Mouse (Mus musculus): ENCODE measurements around the gene Clec18a.
"Not testable (repeated sequence)": the region's sequence is repeated elsewhere in the genome, so short reads cannot be mapped to it uniquely, and the experiment has no call there.

The Clec18a gene

DNA sequence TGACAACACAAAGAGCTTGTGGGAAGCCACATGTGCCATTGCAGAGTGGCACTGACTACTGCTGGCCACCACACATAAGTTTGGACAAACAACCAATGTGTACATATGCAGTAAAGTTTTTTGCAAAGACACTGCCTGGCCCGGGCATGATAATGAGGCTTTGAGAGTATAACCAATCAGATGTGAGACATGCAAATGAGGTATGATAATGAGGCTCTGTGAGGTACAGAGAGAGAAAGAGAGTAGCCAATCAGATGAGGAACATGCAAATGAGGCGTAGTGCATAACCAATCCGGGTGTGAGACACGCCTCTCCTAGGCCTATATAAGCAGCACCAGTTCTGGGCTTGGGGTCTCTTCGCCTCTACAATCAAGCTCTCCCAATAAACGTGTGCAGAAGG lies at the start of gene Clec18a:
Clec18a (minus strand) TSS at position 101 of the 400 bp plus-strand sequence.
- DNase-seq (ENCODE audit: low spot score in 2 of 2): not testable (repeated sequence)

DNA sequence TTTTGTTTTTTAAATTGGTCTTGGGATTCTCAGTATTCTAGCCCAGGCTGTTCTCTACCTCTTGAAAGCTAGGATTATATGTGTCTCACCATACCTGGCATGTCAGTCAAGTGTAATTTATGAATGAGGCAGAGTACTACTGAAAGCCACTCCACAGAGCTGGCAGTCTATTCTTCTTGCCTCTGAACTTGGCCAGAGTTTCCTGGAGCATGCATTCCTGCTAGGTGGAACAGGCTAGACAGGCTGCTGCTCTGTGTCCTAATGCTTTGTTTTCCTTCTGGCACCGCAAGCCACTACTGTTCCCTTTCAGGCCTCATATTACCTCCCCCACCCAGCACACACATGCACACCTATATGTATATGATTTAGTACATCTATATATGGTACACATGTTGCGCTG lies 38.5 kb upstream of the Clec18a start:
- no peak for DNase-seq (ENCODE audit: low spot score in 2 of 2)

DNA sequence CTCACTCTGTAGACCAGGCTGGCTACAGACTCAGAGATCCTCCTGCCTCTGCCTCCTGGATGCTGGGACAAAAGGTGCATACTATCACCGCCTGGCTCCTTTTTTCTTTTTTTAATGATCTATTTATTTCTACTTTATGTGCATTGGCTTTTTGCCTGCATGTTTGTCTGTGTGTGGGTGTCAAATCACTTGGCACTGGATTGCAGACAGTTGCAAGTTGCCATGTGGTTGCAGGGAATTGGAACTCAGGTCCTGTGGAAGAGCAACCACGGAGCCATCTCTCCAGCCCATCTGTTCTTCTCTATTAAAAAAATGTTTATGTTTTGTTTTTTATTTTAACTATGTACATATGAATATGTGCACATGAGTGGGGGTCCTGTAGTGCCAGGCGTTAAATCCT lies 27.3 kb upstream of the Clec18a start:
- DNase-seq (ENCODE audit: low spot score in 2 of 2): no peak

DNA sequence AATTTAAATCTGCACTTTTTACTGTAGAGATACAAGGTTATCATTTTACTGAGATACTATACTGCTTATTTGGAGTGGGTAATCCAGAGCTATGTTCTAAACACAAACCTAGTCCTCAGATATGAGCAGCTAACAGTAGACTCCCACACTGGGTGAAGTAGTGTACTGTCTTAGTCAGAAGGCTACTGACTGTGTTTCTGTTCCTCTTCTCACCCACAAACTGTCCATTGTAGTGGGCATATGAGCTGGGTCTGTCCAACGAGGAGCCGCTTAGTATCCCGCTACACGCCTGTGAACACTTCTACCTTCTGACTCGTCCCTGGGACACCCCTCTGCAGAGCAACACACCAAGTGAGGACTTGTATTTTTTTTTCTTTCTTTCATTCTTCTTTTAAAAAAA lies 22.7 kb upstream of the Clec18a start:
- DNase-seq (ENCODE audit: low spot score in 2 of 2): no peak

DNA sequence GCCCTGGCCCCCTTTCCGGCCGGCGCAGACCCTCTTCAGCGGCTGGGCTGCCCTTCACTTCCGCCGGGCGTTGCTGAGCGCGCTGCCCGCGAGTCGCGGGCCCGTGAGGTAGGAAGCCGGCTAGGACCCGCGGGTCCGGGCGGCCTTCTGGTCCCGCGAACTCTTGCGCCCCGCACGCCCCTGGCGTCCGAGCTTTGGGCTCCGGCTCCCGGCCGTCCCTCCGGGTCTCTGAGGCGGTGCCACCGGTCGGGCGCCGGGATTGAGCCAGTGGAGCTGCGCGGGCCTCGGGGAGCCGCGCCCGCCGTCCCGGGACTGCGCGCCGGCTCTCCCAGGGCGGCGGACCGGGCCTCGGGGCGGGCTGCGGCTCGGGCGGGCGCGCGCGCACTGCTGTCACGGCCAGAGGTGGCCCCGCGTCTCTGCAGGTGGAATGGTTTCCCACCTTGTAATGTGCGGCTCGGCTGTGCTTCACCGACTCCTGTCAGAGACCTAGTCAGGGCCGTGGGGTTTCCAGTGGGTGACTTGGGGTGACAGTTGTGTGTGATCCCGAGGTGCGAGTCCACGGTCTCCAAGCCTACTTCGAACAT lies 2.6 kb upstream of the Clec18a start:
- peak in 1 of 2 experiments; percentile 19 for DNase-seq (ENCODE audit: low spot score in 2 of 2)

DNA sequence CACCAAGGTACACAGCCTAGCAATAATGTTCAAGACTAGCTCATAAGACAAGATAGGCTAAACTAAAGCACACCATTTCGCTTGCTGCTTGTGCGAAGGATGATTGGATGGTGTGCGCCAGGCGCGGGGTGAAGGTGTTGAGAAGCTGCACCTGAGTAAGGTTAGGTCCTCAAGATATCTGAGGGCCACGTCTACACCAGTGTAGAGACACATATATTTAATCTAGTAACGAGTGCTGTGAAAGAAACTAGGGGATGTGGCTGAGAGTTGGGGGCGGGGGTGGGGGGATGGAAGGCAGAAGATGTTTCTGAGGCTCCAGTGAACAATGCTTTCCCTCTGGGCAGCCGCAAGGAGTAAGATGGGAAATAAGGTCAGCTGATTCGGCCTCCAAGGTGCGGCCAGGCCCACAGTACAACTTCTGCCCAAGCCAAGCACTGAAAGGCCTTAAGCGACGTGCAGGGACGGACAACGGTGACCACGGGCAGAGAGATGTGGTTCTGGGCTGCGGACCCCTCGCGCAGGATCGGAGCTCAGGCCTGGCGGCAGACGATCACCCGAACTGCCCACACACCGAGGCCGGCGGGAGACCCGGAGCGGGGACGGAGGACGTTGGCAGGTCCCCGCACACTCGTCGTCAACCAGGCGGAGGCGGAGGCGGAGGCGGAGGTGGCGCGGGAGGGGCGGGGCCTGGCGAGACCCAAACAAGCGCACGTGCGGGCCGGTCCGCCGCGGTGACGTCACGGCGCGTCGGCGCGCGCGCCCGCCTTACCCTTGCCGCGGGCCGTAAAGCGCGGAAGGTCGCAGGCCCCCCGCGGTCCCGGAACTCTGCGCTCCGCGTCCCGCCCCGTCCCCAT lies 1.9 kb upstream of the Clec18a start, which contains the start of gene Pdpr:
Pdpr (plus strand) TSS at position 766 of the 854 bp plus-strand sequence.
- DNase-seq (ENCODE audit: low spot score in 2 of 2): peak; percentile 76 to 79

DNA sequence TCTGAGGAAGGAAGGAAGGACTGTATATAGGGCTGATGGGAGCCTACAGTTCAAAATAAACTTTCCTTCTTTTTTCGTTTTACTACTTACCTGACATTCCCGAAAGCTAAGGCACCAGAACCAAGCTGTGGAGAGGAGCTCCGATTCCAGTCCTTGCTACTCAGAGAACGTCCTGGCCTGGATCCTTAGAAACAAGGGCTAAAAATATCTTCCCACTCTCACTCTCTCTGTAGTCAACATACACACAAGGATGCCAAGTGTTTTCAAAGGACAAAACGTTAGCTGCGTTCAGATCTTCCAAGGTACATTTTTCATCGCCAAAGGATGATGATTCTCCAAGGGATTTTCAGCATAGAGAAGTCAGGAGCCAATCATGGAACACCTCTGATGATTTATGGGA lies 520 bp downstream of the Clec18a start:
- no peak for DNase-seq (ENCODE audit: low spot score in 2 of 2)

DNA sequence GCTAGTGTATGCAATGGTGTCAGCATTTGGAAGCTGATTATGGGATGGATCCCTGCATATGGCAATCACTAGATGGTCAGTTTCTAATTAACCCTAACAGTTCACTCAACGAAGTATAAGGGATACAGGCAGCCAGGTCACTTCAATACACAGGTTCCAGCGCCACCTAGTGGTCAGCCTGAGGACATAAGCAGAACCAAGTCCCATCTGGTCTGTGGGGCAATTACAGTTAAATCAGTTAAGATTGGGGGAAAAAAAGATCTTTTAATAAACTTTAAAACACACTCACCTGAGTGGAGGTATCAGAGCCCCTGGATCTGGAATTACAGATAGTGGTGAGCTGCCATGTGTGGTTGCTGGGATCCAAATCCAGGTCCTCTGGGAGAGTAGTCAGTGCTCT lies 2.1 kb downstream of the Clec18a start:
- peak; percentile 23 to 53 for DNase-seq (ENCODE audit: low spot score in 2 of 2)

DNA sequence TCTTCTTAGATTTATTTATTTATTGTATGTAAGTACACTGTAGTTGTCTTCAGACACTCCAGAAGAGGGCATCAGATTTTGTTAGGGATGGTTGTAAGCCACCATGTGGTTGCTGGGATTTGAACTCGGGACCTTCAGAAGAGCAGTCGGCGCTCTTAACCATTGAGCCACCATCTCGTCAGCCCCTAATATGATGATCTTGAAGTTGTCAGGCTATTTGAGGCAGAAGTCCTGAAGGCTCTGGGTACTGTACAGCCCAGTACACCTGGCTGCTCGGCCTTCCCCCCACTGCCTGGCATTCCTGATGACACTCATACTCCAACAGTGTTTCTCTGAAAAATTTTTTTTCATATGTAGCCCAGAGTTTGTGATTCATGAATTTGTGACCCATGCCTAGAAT lies 8.3 kb downstream of the Clec18a start:
- not testable (repeated sequence) for DNase-seq (ENCODE audit: low spot score in 2 of 2)

DNA sequence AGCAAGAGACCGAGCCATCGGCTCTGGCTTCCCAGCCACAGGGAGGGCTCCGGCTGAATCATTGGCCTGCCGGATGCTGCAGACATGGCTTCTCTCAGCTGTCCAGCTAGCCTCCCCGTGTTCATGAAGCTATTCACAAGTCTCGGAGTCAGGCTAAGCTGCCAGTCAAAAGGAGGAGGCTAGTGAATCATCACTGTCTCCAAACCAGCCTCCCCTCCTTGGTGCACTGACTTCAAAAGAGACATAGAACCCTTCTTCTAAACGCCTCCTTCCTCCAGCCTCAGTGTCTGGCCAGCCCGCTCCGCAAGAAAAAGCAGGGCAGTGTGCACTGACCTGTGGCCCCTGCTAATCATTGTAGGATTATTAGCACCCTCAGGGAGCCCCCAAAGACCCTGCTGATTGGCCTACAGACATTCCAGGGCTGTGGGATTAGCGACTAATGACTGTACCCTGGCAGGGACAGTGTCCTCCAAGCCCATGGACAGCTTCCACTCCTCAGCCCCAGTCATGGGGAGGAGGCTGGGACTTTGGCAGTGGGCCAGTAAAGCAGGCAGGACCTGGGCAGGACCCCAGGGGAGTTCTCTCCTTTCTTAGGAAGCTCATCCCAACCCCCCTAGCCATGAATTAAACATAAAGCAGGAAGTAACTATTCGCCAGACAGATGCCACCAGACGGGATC lies 10.5 kb downstream of the Clec18a start:
- DNase-seq (ENCODE audit: low spot score in 2 of 2): no peak

DNA sequence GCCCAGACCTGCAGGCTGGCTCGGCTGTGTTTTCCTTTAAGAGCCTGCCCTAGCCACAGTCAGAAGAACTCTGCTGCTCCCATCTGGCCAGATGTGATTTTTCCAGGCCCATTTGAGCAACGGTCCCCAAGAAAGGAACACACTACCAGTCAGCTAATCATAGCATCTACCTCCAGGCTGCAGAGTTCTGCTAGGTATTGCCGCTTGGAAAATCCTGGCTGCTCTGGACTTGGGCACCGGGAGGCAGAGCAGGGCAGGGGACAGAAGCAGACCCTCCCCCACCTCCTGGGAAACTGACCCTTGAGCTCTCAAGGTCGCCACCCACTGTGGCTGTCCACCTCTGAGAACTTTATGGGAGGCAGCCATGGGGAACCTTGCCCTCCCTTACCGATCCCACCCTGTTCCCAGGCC lies 12.4 kb downstream of the Clec18a start:
- DNase-seq (ENCODE audit: low spot score in 2 of 2): no peak

DNA sequence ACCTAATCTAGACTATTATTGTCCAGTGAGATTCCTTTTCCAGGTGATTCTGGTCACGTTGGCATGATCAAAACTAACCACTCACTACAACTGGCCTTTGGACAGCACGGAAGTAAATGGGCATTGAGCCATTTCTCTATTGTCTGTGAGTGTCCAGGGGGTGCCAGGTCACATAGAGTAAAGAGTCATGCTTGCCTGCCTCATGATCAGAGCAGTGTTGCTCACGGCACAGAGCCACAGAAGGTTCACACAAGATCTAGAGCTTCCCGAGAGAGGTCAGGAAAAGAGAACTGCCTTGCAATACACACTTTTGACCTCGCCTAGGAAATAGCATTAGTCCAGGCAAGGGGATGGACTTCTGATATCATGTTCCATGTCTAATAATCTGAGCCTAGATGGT lies 12.8 kb downstream of the Clec18a start:
- DNase-seq (ENCODE audit: low spot score in 2 of 2): no peak

DNA sequence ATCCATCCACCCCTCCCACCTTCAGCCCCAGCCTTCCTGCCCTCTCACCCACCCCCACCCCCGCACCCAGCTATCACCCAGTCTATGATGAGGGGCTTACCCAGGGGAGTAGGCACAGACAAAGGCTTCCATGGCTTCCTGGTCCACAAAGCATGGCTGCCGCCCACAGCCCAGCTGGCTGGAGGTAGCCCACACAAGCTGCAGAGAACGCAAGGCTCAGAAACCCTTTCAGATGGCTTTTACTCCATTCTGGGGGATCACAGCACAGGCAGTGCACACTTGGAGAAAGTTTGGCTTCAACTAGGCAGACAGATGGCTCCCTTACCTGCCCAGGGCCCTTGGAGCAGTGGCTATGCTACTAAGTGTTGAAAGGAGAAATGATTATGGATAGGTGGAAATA lies 16.3 kb downstream of the Clec18a start:
- DNase-seq (ENCODE audit: low spot score in 2 of 2): peak in 1 of 2 experiments; percentile 19

DNA sequence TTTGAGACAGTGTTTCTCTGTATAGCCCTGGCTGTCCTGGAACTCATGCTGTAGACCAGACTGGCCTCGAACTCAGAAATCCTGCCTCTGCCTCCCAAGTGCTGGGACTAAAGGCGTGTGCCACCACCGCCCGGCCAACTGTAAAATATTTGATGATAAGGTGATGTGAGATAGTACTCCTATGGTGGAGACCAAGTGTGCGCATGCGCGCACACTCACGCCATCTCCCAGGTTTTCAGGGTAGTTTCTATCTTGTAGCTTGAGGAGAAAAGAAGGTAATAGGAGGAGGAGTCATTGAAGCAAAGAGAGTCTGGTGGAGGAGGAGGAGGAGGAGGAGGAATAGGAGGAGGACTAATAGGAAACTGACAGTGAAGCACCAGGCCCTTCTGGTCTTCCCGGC lies 23.6 kb downstream of the Clec18a start:
- DNase-seq (ENCODE audit: low spot score in 2 of 2): not testable (repeated sequence)

DNA sequence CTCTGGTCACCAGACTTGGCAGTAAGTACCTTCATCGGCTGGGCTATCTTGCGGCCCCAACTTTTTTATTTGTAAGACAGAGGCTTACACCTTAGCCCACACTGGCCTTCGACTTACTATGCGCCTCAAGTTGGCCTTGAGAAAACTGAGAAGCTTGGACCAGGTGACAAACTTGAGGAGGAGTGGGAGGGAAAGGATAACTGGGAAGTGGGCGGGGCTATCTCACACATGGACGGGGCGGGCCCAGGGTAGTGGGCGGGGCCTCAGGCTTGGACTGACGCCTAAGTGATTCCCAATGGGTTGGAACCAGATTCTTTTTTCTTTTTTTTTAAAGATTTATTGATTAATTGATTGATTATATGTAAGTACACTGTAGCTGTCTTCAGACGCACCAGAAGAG lies 24.8 kb downstream of the Clec18a start:
- DNase-seq (ENCODE audit: low spot score in 2 of 2): no peak

DNA sequence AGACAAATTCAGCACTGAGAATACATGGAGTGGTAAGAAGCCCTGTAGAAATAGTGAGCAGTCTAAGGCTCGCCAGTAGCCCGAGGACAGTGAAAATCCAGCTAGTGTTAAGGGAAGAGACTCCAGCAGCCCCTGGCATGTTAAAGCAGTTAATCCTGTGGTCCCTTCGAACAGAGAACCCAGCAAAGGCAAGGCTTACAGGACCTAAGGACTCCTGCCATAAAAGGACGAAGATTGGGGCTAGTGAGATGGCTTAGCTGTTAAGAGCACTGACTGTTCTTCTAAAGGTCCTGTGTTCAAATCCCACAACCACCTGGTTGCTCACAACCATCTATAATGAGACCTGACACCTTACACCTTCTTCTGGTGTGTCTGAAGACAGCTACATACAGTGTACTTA lies 25.9 kb downstream of the Clec18a start:
- no peak for DNase-seq (ENCODE audit: low spot score in 2 of 2)

DNA sequence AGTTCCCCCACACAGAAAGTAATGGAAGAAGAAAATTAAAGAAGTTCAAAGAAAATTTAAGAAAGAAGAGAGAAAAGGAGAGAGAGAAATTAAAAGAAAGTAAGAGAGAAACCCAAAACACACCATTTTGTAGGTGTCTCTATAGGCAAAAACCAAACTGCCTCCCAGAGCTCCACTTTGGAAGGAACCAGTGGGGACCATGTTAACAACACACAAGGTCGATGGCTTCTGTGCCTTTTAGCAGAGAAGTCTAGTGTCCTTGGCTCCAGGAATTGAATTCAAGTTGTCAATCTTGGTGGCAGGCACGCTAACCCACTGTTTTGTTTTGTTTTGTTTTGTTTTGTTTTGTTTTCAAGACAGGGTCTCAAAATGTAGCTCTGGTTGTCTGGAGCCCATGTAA lies 29.3 kb downstream of the Clec18a start:
- no peak for DNase-seq (ENCODE audit: low spot score in 2 of 2)

DNA sequence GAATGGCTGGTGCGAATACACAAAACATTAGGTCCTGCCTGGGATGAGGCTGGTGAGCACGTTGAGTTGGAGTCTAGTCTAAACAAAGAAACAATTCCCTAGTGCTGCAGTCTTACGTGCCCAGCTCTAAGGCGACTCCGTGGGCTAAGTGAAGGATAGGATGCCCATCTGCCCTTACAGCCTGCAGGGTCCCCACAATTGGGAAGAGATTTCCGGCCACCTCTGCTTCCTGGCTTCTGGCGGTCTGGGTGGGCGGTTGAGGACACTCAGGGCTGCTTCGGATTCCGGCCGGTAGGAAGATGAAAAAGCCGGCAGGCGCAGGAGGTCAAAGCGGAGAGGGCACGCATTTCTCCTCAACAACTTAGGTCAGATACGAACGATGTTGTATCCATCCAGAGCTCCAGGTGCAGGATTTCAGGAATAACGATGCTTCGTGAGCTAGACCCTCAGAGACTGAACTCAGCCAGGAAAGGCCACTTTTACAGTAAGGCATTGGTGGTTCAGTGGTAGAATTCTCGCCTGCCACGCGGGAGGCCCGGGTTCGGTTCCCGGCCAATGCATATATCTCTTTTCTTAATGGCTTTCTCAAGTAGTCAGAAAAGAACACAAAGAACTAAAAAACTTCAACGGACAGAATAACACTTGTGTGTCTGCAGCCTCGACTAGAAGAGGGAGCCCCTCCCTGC lies 30.0 kb downstream of the Clec18a start:
- DNase-seq (ENCODE audit: low spot score in 2 of 2): peak; percentile 98 to 99

DNA sequence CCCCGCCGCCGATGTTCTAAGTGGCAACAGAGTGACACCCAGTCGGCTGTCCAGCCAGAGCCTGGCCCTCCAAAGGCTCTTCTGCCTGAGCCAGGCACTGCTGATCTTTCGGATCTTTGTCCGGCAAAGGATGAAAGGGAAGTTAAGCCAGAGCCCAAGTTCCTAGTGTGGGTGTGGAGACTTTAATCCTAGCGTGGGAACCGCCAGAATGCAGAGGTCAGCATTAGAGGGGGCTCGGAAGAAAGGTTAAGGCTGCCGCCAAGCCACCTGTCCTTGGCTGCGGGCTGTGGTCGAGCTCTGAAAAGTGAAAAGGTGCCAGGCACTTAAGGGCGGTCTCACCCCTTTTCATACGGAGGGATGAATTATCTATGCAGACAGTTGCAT lies 30.5 kb downstream of the Clec18a start:
- no peak for DNase-seq (ENCODE audit: low spot score in 2 of 2)

DNA sequence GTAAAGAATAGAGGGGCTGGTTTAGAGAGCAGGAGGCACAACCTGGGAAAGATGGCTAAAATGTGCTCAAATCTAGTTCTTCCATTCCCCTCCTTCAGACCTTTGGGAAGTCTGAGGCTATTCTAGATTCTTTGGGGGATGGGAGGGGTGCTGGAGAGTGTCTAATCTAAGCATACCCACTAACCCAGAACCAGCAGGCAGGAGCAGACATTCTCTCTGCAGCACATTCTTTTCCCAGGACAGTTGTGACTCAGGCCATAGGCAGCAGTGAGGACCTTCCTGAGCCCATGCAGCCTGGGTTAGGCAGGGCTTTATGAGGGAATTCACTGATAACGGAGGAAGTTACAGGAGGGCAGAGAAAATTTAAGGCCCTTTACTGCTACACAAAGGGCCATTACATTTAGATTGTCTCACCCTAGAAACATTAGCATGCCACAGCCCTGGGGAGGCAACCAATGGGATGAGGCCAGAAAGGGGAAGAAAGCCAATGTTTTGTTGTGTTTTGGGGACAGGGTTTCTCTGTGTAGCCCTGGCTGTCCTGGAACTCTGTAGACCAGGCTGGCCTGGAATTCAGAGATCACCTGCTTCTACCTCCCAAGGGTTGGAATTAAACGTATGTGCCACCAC lies 33.2 kb downstream of the Clec18a start:
- no peak for DNase-seq (ENCODE audit: low spot score in 2 of 2)

DNA sequence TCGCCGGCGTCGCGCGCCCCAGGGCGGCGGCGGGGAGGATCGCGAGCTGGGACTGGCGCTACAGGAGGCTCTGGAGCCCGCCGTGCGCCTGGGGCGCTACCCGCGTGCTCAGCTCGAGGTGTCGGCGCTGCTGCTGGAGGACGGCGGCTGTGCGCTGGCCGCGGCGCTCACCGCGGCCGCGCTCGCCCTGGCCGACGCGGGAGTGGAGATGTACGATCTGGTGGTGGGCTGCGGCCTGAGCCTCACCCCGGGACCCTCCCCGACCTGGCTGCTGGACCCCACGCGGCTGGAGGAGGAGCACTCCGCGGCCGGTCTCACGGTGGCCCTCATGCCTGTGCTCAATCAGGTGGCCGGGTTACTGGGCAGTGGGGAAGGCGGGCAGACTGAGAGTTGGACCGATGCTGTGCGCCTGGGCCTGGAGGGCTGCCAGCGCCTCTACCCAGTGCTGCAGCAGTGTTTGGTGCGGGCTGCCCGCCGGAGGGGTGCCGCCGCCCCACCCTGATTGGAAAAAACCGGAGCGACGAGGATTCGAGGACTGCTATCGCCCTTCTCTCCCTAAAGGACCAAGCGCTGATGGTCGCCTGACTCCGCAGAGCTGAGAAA lies 35.4 kb downstream of the Clec18a start:
- peak in 1 of 2 experiments; percentile 26 for DNase-seq (ENCODE audit: low spot score in 2 of 2)

Data from frontal cortex, postnatal 25 days (tissue).